Mouse (Mus musculus): Measurements from ENCODE around the gene Ythdf1. TPM values are rescaled to one million over a fixed set of nuclear protein-coding genes. Genes with fewer than 3 reads are reported as not detected.

Ythdf1 gene
- polyA plus RNA-seq, 1 experiment from 2014 or later: 78.5 TPM

- ATAC-seq (ENCODE audit: insufficient number of reproducible peaks, insufficient read depth, low FRiP score, low TSS enrichment, low read depth): no peak
- Histone ChIP-seq H3K36me3 (no peaks in the 10 kb centered on the region), H3K9ac (replicated peaks) (no peak overlapping the region), H3K4me1 (replicated peaks) (no peaks in the 10 kb centered on the region), H3K9me3 (no peaks in the 10 kb centered on the region), H3K27ac (no peak overlapping the region), H3K27me3 (peaks cover 10% of the 10 kb centered on the region), H3K4me2 (no peak overlapping the region), H3K4me3 (replicated peaks) (no peak overlapping the region)
- 82% methylated on average over 12 of the region's 12 CpGs for WGBS
These were observed 59.2 kb downstream of the Ythdf1 start for GRCm38 (mm10) chr2:180861561-180861960.

DNA sequence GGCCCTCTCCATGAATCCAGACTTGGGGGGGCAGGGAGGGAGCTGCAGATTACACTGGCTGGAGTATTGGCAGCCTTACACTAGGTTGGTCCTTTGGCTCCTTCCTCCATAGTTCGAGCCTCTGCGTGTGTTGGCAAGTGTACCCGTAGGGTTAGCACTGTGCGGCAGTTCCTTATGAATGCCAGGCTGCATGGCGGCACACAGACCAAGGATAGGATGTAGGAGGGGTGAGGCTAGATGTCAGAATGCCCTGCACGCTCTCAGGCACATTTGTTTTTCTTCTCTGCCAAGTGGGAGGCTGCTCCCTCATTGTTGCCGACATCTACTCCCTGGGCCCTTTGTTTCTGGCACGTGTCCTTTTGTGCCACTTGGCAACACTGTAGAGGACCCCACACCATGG lies 63.6 kb downstream of the Ythdf1 start:
- no peaks in the 10 kb centered on the region for H3K4me1 ChIP-seq (replicated peaks)
- no peak overlapping the region for H3K27ac ChIP-seq
- peaks cover 50% of the 10 kb centered on the region for H3K27me3 ChIP-seq
- H3K9me3 ChIP-seq: no peaks in the 10 kb centered on the region
- H3K4me3 ChIP-seq (replicated peaks): no peak overlapping the region
- H3K36me3 ChIP-seq: no peaks in the 10 kb centered on the region
- 84% methylated on average over 8 of the region's 8 CpGs for WGBS
- no peak overlapping the region for H3K9ac ChIP-seq (replicated peaks)
- H3K4me2 ChIP-seq: no peak overlapping the region
- no peak for ATAC-seq (ENCODE audit: insufficient number of reproducible peaks, insufficient read depth, low FRiP score, low TSS enrichment, low read depth)

DNA sequence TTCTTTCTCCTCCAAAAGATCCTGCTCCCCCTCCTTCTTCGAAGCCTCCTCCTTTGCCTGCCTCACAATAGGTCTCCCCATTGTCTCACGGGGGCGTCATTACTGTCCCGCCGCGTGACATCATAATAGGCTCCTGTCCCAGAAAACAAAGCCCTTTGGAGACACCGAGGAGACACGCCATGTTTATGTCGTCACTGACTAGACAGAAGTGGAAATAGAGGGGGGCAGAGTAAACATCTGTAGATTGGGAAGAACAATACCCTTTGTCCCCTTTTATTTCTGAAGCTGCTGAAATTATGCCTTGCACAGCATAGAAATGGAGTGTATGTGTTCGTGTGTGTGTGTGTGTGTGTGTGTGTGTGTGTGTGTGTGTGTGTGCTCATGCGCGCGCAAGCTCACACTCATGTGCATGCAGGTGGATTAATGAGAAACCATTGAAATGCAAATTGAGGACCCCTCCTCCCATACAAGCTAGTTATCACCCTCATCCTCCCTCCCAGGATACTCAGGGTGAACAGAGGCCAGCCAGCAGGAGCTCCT lies 65.7 kb downstream of the Ythdf1 start:
- no peaks in the 10 kb centered on the region for H3K9me3 ChIP-seq
- no peaks in the 10 kb centered on the region for H3K4me1 ChIP-seq (replicated peaks)
- H3K27ac ChIP-seq: no peak overlapping the region
- H3K9ac ChIP-seq (replicated peaks): no peak overlapping the region
- no peak overlapping the region for H3K4me3 ChIP-seq (replicated peaks)
- no peaks in the 10 kb centered on the region for H3K36me3 ChIP-seq
- WGBS: 15% methylated on average over 13 of the region's 13 CpGs
- H3K27me3 ChIP-seq: peaks cover 50% of the 10 kb centered on the region
- no peak for ATAC-seq (ENCODE audit: insufficient number of reproducible peaks, insufficient read depth, low FRiP score, low TSS enrichment, low read depth)
- H3K4me2 ChIP-seq: no peak overlapping the region

Small RNA genes lying within 50 kb of the gene (microRNA-seq; reads per million reads assigned to microRNA genes)
- not detected for gene Mir124a-3

Other genes with a start within 250 kb of the Ythdf1 start
- gene Dido1, start 210.9 kb downstream of the Ythdf1 start, polyA plus RNA-seq (2016; fragmentation: Nextera tagmentation; extraction: Ambion mirVana): 36.1 and 38.2 TPM in 2 replicates
- 60.7 and 60.9 TPM in 2 replicates for gene Gid8, start 210.8 kb downstream of the Ythdf1 start, polyA plus RNA-seq (2016; fragmentation: Nextera tagmentation; extraction: Ambion mirVana)
- gene Slc17a9, start 195.7 kb downstream of the Ythdf1 start, polyA plus RNA-seq (2016; fragmentation: Nextera tagmentation; extraction: Ambion mirVana): 0.45 and 0.52 TPM in 2 replicates
- gene Bhlhe23, start 144.0 kb downstream of the Ythdf1 start, polyA plus RNA-seq (2016; fragmentation: Nextera tagmentation; extraction: Ambion mirVana): not detected in 2 replicates
- gene Birc7, start 8.1 kb upstream of the Ythdf1 start, polyA plus RNA-seq (2016; fragmentation: Nextera tagmentation; extraction: Ambion mirVana): not detected in 2 replicates
- gene Nkain4, start 33.8 kb upstream of the Ythdf1 start, polyA plus RNA-seq (2016; fragmentation: Nextera tagmentation; extraction: Ambion mirVana): 6.0 and 11.2 TPM in 2 replicates
- 109 and 113 TPM in 2 replicates for gene Arfgap1, start 46.3 kb upstream of the Ythdf1 start, polyA plus RNA-seq (2016; fragmentation: Nextera tagmentation; extraction: Ambion mirVana)
- 0.64 and 0.68 TPM in 2 replicates for gene Col20a1, start 65.6 kb upstream of the Ythdf1 start, polyA plus RNA-seq (2016; fragmentation: Nextera tagmentation; extraction: Ambion mirVana)
- gene Chrna4, start 122.6 kb upstream of the Ythdf1 start, polyA plus RNA-seq (2016; fragmentation: Nextera tagmentation; extraction: Ambion mirVana): 0.97 and 1.4 TPM in 2 replicates
- gene Kcnq2, start 214.4 kb upstream of the Ythdf1 start, polyA plus RNA-seq (2016; fragmentation: Nextera tagmentation; extraction: Ambion mirVana): 0.26 and 0.46 TPM in 2 replicates
- gene Eef1a2, start 236.1 kb upstream of the Ythdf1 start, polyA plus RNA-seq (2016; fragmentation: Nextera tagmentation; extraction: Ambion mirVana): 0.10 TPM in 1 of 2 replicates, not detected in the other